Mouse (Mus musculus): ENCODE results near the gene Rfx7. TPM values are rescaled to one million over a fixed set of nuclear protein-coding genes. Genes with fewer than 3 reads are reported as not detected.

Rfx7 gene
- polyA plus RNA-seq, 1 experiment: 54.6 TPM

- Histone ChIP-seq H3K9me3 (replicated peaks; ENCODE audit: control insufficient read depth, insufficient read depth, low read length, poor library complexity, severe bottlenecking) (no peaks in the 10 kb centered on the region), H3K4me1 (ENCODE audit: control insufficient read depth, insufficient read depth, low read length) (peaks cover 1% of the 10 kb centered on the region), H3K36me3 (ENCODE audit: control insufficient read depth, insufficient read depth, low read length, poor library complexity, severe bottlenecking) (no peaks in the 10 kb centered on the region), H3K4me3 (ENCODE audit: low read depth, low read length) (peak overlapping the region; percentile 75), H3K9ac (ENCODE audit: low read depth, poor library complexity, severe bottlenecking) (peak overlapping the region; percentile 99), H3K27me3 (ENCODE audit: control insufficient read depth, insufficient read depth, low read length, poor library complexity, severe bottlenecking) (no peaks in the 10 kb centered on the region), H3K27ac (ENCODE audit: insufficient read depth, low read length) (no peak overlapping the region)
- no peak for TF ChIP-seq CTCF (IDR thresholded peaks at IDR 0.05; ENCODE audit: low read depth, low read length)
- TF ChIP-seq EP300 (IDR thresholded peaks at IDR 0.05; ENCODE audit: insufficient read depth, low read depth, low read length): no peak
- no peak for TF ChIP-seq POLR2A (IDR thresholded peaks at IDR 0.05; ENCODE audit: insufficient read depth, low read length)
Observed at GRCm38 (mm10) chr9:72533089-72533415, 1.0 kb downstream of the Rfx7 start.

- Histone ChIP-seq H3K36me3 (ENCODE audit: control insufficient read depth, insufficient read depth, low read length, poor library complexity, severe bottlenecking) (no peaks in the 10 kb centered on the region), H3K4me3 (ENCODE audit: low read depth, low read length) (no peak overlapping the region), H3K27me3 (ENCODE audit: control insufficient read depth, insufficient read depth, low read length, poor library complexity, severe bottlenecking) (no peaks in the 10 kb centered on the region), H3K27ac (ENCODE audit: insufficient read depth, low read length) (no peak overlapping the region), H3K9me3 (replicated peaks; ENCODE audit: control insufficient read depth, insufficient read depth, low read length, poor library complexity, severe bottlenecking) (no peaks in the 10 kb centered on the region), H3K9ac (ENCODE audit: low read depth, poor library complexity, severe bottlenecking) (no peak overlapping the region), H3K4me1 (ENCODE audit: control insufficient read depth, insufficient read depth, low read length) (peaks cover 1% of the 10 kb centered on the region)
- TF ChIP-seq POLR2A (IDR thresholded peaks at IDR 0.05; ENCODE audit: insufficient read depth, low read length): no peak
- no peak for TF ChIP-seq CTCF (IDR thresholded peaks at IDR 0.05; ENCODE audit: low read depth, low read length)
- TF ChIP-seq EP300 (IDR thresholded peaks at IDR 0.05; ENCODE audit: insufficient read depth, low read depth, low read length): no peak
Observed at GRCm38 (mm10) chr9:72534985-72535384, 2.9 kb downstream of the Rfx7 start.

GRCm38 (mm10) chr9:72535394-72535793 lies 3.4 kb downstream of the Rfx7 start:
- Histone ChIP-seq H3K9ac (ENCODE audit: low read depth, poor library complexity, severe bottlenecking) (no peak overlapping the region; the same call in 1 of the 2 replicates), H3K4me1 (ENCODE audit: control insufficient read depth, insufficient read depth, low read length) (peaks cover 1% of the 10 kb centered on the region), H3K4me3 (ENCODE audit: low read depth, low read length) (no peak overlapping the region), H3K36me3 (ENCODE audit: control insufficient read depth, insufficient read depth, low read length, poor library complexity, severe bottlenecking) (no peaks in the 10 kb centered on the region), H3K27ac (ENCODE audit: insufficient read depth, low read length) (no peak overlapping the region), H3K27me3 (ENCODE audit: control insufficient read depth, insufficient read depth, low read length, poor library complexity, severe bottlenecking) (no peaks in the 10 kb centered on the region), H3K9me3 (replicated peaks; ENCODE audit: control insufficient read depth, insufficient read depth, low read length, poor library complexity, severe bottlenecking) (no peaks in the 10 kb centered on the region)
- TF ChIP-seq POLR2A (IDR thresholded peaks at IDR 0.05; ENCODE audit: insufficient read depth, low read length) (no peak), CTCF (IDR thresholded peaks at IDR 0.05; ENCODE audit: low read depth, low read length) (no peak), EP300 (IDR thresholded peaks at IDR 0.05; ENCODE audit: insufficient read depth, low read depth, low read length) (no peak)

- Histone ChIP-seq H3K27ac (ENCODE audit: insufficient read depth, low read length) (no peak overlapping the region), H3K9ac (ENCODE audit: low read depth, poor library complexity, severe bottlenecking) (no peak overlapping the region), H3K9me3 (replicated peaks; ENCODE audit: control insufficient read depth, insufficient read depth, low read length, poor library complexity, severe bottlenecking) (no peaks in the 10 kb centered on the region), H3K36me3 (ENCODE audit: control insufficient read depth, insufficient read depth, low read length, poor library complexity, severe bottlenecking) (no peaks in the 10 kb centered on the region), H3K4me3 (ENCODE audit: low read depth, low read length) (no peak overlapping the region), H3K4me1 (ENCODE audit: control insufficient read depth, insufficient read depth, low read length) (peaks cover 1% of the 10 kb centered on the region), H3K27me3 (ENCODE audit: control insufficient read depth, insufficient read depth, low read length, poor library complexity, severe bottlenecking) (no peaks in the 10 kb centered on the region)
- TF ChIP-seq CTCF (IDR thresholded peaks at IDR 0.05; ENCODE audit: low read depth, low read length): no peak
Observed at GRCm38 (mm10) chr9:72537086-72537485, 5.0 kb downstream of the Rfx7 start.

- no peak for TF ChIP-seq CTCF (IDR thresholded peaks at IDR 0.05; ENCODE audit: low read depth, low read length)
- TF ChIP-seq EP300 (IDR thresholded peaks at IDR 0.05; ENCODE audit: insufficient read depth, low read depth, low read length): no peak
- no peak for TF ChIP-seq POLR2A (IDR thresholded peaks at IDR 0.05; ENCODE audit: insufficient read depth, low read length)
- Histone ChIP-seq H3K4me3 (ENCODE audit: low read depth, low read length) (no peak overlapping the region), H3K36me3 (ENCODE audit: control insufficient read depth, insufficient read depth, low read length, poor library complexity, severe bottlenecking) (no peaks in the 10 kb centered on the region; the same call in 1 of the 2 replicates), H3K27ac (ENCODE audit: insufficient read depth, low read length) (no peak overlapping the region), H3K27me3 (ENCODE audit: control insufficient read depth, insufficient read depth, low read length, poor library complexity, severe bottlenecking) (no peaks in the 10 kb centered on the region), H3K9me3 (replicated peaks; ENCODE audit: control insufficient read depth, insufficient read depth, low read length, poor library complexity, severe bottlenecking) (no peaks in the 10 kb centered on the region), H3K9ac (ENCODE audit: low read depth, poor library complexity, severe bottlenecking) (no peak overlapping the region), H3K4me1 (ENCODE audit: control insufficient read depth, insufficient read depth, low read length) (peaks cover 2% of the 10 kb centered on the region)
Observed at GRCm38 (mm10) chr9:72543590-72543989, 11.6 kb downstream of the Rfx7 start.

GRCm38 (mm10) chr9:72558780-72559179 lies 26.7 kb downstream of the Rfx7 start:
- H3K4me3 ChIP-seq (ENCODE audit: low read depth, low read length): no peak overlapping the region
- H3K9me3 ChIP-seq (replicated peaks; ENCODE audit: control insufficient read depth, insufficient read depth, low read length, poor library complexity, severe bottlenecking): no peaks in the 10 kb centered on the region
- no peaks in the 10 kb centered on the region for H3K4me1 ChIP-seq (ENCODE audit: control insufficient read depth, insufficient read depth, low read length)
- no peaks in the 10 kb centered on the region for H3K27me3 ChIP-seq (ENCODE audit: control insufficient read depth, insufficient read depth, low read length, poor library complexity, severe bottlenecking)
- TF ChIP-seq POLR2A (IDR thresholded peaks at IDR 0.05; ENCODE audit: insufficient read depth, low read length): no peak
- TF ChIP-seq CTCF (IDR thresholded peaks at IDR 0.05; ENCODE audit: low read depth, low read length): no peak
- TF ChIP-seq EP300 (IDR thresholded peaks at IDR 0.05; ENCODE audit: insufficient read depth, low read depth, low read length): no peak
- H3K27ac ChIP-seq (ENCODE audit: insufficient read depth, low read length): no peak overlapping the region
- H3K9ac ChIP-seq (ENCODE audit: low read depth, poor library complexity, severe bottlenecking): no peak overlapping the region
- H3K36me3 ChIP-seq (ENCODE audit: control insufficient read depth, insufficient read depth, low read length, poor library complexity, severe bottlenecking): no peaks in the 10 kb centered on the region
